Mouse (Mus musculus): ENCODE measurements around the gene Lhfp.

DNA sequence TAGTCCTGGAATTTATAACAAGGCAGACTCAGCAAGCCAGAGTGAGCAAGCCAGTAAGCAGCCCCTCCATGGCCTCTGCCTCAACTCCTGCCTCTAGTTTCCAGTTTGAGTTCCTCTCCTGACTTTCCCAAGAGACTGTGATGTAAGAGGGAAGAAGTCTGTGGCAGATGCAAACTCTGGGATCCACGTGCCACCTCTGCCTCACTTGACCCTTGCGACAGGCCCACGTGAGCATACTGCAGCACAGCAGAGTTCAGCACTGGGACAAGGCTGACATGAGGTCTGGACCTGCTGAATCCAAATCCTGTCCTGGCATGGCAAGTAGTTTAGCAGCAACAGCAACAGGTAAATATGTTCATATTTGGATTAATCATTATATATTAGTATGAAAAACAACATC lies 41.3 kb upstream of the Lhfp start:
- TF ChIP-seq POLR2A (IDR thresholded peaks at IDR 0.05; ENCODE audit: low read depth, low read length) (no peak), CTCF (IDR thresholded peaks at IDR 0.05; ENCODE audit: borderline replicate concordance, insufficient read depth, low read length) (no peak)
